Comparison of ENCODE assay signal across 8 mouse cellular contexts in genomic region chr8:71654600-71654999, GRCm38 (mm10). TPM values are rescaled to one million over a fixed set of nuclear protein-coding genes. Genes with fewer than 3 reads are reported as not detected.
DNase-seq lines count a peak whose midpoint lies in the region; ATAC-seq and TF ChIP-seq lines count a peak whose summit lies in the region.

No protein-coding gene starts in this region.

- no peak overlapping the region; the same call in 1 of the 2 replicates for H3K9ac ChIP-seq in heart, embryonic 15.5 days
- no peak overlapping the region for H3K9ac ChIP-seq in hindbrain, postnatal 0 days (replicated peaks; ENCODE audit: low read length)
- 0 out of 2 replicates have a peak overlapping the region, but pooled peaks have one; percentile 13 for H3K9ac ChIP-seq in stomach, postnatal 0 days (ENCODE audit: low read length)

- peaks cover 7% of the 10 kb centered on the region for H3K4me1 ChIP-seq in heart, embryonic 15.5 days (replicated peaks)
- H3K4me1 ChIP-seq in hindbrain, postnatal 0 days (ENCODE audit: insufficient read depth, low read length) = no peaks in the 10 kb centered on the region
- no peaks in the 10 kb centered on the region for H3K4me1 ChIP-seq in stomach, postnatal 0 days (replicated peaks; ENCODE audit: control insufficient read depth, insufficient read depth)

- H3K4me2 ChIP-seq in heart, embryonic 15.5 days = peak overlapping the region; percentile 27
- H3K4me2 ChIP-seq in hindbrain, postnatal 0 days (ENCODE audit: low read depth, low read length) = no peak overlapping the region
- H3K4me2 ChIP-seq in stomach, postnatal 0 days (replicated peaks; ENCODE audit: low read depth) = peak overlapping the region; percentile 14; the same call in 1 of the 2 replicates

- H3K27me3 ChIP-seq in heart, embryonic 15.5 days = peaks cover 85% of the 10 kb centered on the region
- peaks cover 7% of the 10 kb centered on the region for H3K27me3 ChIP-seq in hindbrain, postnatal 0 days (ENCODE audit: insufficient read depth, low read length)
- H3K27me3 ChIP-seq in stomach, postnatal 0 days (ENCODE audit: control insufficient read depth, insufficient read depth, low read length) = 0 out of 2 replicates have a peak, but pooled peaks cover 2% of the 10 kb centered on the region

- no peak for TF ChIP-seq CTCF in hindbrain, postnatal 0 days (IDR thresholded peaks at IDR 0.05; ENCODE audit: low read depth)
- no peak for TF ChIP-seq CTCF in stomach, postnatal 0 days (IDR thresholded peaks at IDR 0.05; ENCODE audit: low read depth)

- H3K36me3 ChIP-seq in heart, embryonic 15.5 days = no peaks in the 10 kb centered on the region
- H3K36me3 ChIP-seq in hindbrain, postnatal 0 days (ENCODE audit: insufficient read depth, low read length) = peaks cover 17% of the 10 kb centered on the region; the same call in 1 of the 2 replicates
- H3K36me3 ChIP-seq in stomach, postnatal 0 days (ENCODE audit: control insufficient read depth, insufficient read depth, low read length) = no peaks in the 10 kb centered on the region

- H3K9me3 ChIP-seq in heart, embryonic 15.5 days (replicated peaks) = no peaks in the 10 kb centered on the region
- H3K9me3 ChIP-seq in hindbrain, postnatal 0 days (ENCODE audit: low read length) = no peaks in the 10 kb centered on the region
- no peaks in the 10 kb centered on the region for H3K9me3 ChIP-seq in stomach, postnatal 0 days (ENCODE audit: control insufficient read depth, low read length)

- peak; percentile 16; the same call in 1 of the 2 replicates for ATAC-seq in heart, embryonic 15.5 days (replicated peaks; ENCODE audit: insufficient number of reproducible peaks, insufficient read depth, low FRiP score, low read depth)
- peak; percentile 38; the same call in 1 of the 2 replicates for ATAC-seq in hindbrain, postnatal 0 days
- ATAC-seq in stomach, postnatal 0 days (ENCODE audit: low FRiP score, low TSS enrichment) = peak; percentile 64

- DNase-seq in heart, adult 9 months (ENCODE audit: low spot score in 2 of 2) = no peak
- peak; percentile 36 for DNase-seq in embryo, embryonic 10 days (ENCODE audit: low spot score)
- no peak for DNase-seq in hindbrain, postnatal 0 days (ENCODE audit: low spot score)
- peak; percentile 41 for DNase-seq in lung, postnatal 10 days
- DNase-seq in stomach, postnatal 0 days (ENCODE audit: low spot score) = peak; percentile 86
- DNase-seq in urinary bladder, postnatal 10 days (ENCODE audit: low spot score) = no peak
- DNase-seq in cerebellum, postnatal 36 days = no peak

- WGBS in heart, embryonic 15.5 days = 2% methylated on average over 24 of the region's 24 CpGs
- 7% methylated on average over 15 of the region's 24 CpGs for WGBS in hindbrain, postnatal 0 days
- 2% methylated on average over 24 of the region's 24 CpGs for WGBS in stomach, postnatal 0 days

- H3K27ac ChIP-seq in heart, embryonic 15.5 days = no peak overlapping the region
- no peak overlapping the region for H3K27ac ChIP-seq in hindbrain, postnatal 0 days
- H3K27ac ChIP-seq in stomach, postnatal 0 days (replicated peaks) = no peak overlapping the region

- no peak for TF ChIP-seq EP300 in stomach, postnatal 0 days (optimal IDR thresholded peaks at IDR 0.05)

- H3K4me3 ChIP-seq in heart, embryonic 15.5 days = no peak overlapping the region; the same call in 1 of the 2 replicates
- no peak overlapping the region for H3K4me3 ChIP-seq in hindbrain, postnatal 0 days (ENCODE audit: low read length)
- H3K4me3 ChIP-seq in stomach, postnatal 0 days (ENCODE audit: low read depth, low read length) = no peak overlapping the region

RNA-seq across cellular contexts. Expression of gene Unc13a, which starts 17.0 kb away (rescaled TPM):
- 0.49 and 0.75 TPM in 2 replicates for polyA plus RNA-seq in heart, embryonic 15.5 days (2015; fragmentation: Nextera tagmentation; extraction: Ambion mirVana)
- total RNA-seq in hindbrain, postnatal 0 days (2014; rRNA removed) = 81.4 and 89.1 TPM in 2 replicates
- polyA plus RNA-seq in hindbrain, postnatal 0 days (2015; fragmentation: Nextera tagmentation; extraction: Ambion mirVana) = 16.8 and 16.9 TPM in 2 replicates
- polyA plus RNA-seq in stomach, postnatal 0 days (2015; fragmentation: Nextera tagmentation; extraction: Ambion mirVana) = 0.46 and 0.52 TPM in 2 replicates

RNA-seq across cellular contexts. Expression of gene Jak3, which starts 21.5 kb away (rescaled TPM):
- polyA plus RNA-seq in heart, embryonic 15.5 days (2015; fragmentation: Nextera tagmentation; extraction: Ambion mirVana) = 6.9 and 11.4 TPM in 2 replicates
- 14.8 and 15.3 TPM in 2 replicates for total RNA-seq in hindbrain, postnatal 0 days (2014; rRNA removed)
- polyA plus RNA-seq in hindbrain, postnatal 0 days (2015; fragmentation: Nextera tagmentation; extraction: Ambion mirVana) = 7.3 and 7.4 TPM in 2 replicates
- 4.6 and 5.4 TPM in 2 replicates for polyA plus RNA-seq in stomach, postnatal 0 days (2015; fragmentation: Nextera tagmentation; extraction: Ambion mirVana)

RNA-seq across cellular contexts. Expression of gene Insl3, which starts 34.4 kb away (rescaled TPM):
- polyA plus RNA-seq in heart, embryonic 15.5 days (2015; fragmentation: Nextera tagmentation; extraction: Ambion mirVana) = 1.7 and 3.8 TPM in 2 replicates
- total RNA-seq in hindbrain, postnatal 0 days (2014; rRNA removed) = not detected in 2 replicates
- polyA plus RNA-seq in hindbrain, postnatal 0 days (2015; fragmentation: Nextera tagmentation; extraction: Ambion mirVana) = 1.7 and 3.4 TPM in 2 replicates
- 1.9 and 2.6 TPM in 2 replicates for polyA plus RNA-seq in stomach, postnatal 0 days (2015; fragmentation: Nextera tagmentation; extraction: Ambion mirVana)

RNA-seq across cellular contexts. Expression of gene Colgalt1, which starts 43.8 kb away (rescaled TPM):
- polyA plus RNA-seq in heart, embryonic 15.5 days (2015; fragmentation: Nextera tagmentation; extraction: Ambion mirVana) = 50.4 and 64.5 TPM in 2 replicates
- 95.9 and 121 TPM in 2 replicates for total RNA-seq in hindbrain, postnatal 0 days (2014; rRNA removed)
- 55.3 and 56.7 TPM in 2 replicates for polyA plus RNA-seq in hindbrain, postnatal 0 days (2015; fragmentation: Nextera tagmentation; extraction: Ambion mirVana)
- polyA plus RNA-seq in stomach, postnatal 0 days (2015; fragmentation: Nextera tagmentation; extraction: Ambion mirVana) = 40.3 and 41.1 TPM in 2 replicates

RNA-seq across cellular contexts. Expression of gene B3gnt3, which starts 47.0 kb away (rescaled TPM):
- polyA plus RNA-seq in heart, embryonic 15.5 days (2015; fragmentation: Nextera tagmentation; extraction: Ambion mirVana) = 3.4 and 4.0 TPM in 2 replicates
- total RNA-seq in hindbrain, postnatal 0 days (2014; rRNA removed) = 0.42 and 0.50 TPM in 2 replicates
- polyA plus RNA-seq in hindbrain, postnatal 0 days (2015; fragmentation: Nextera tagmentation; extraction: Ambion mirVana) = 0.52 and 0.60 TPM in 2 replicates
- 35.9 and 36.9 TPM in 2 replicates for polyA plus RNA-seq in stomach, postnatal 0 days (2015; fragmentation: Nextera tagmentation; extraction: Ambion mirVana)

Comparison
In these comparisons a context has a peak if more than half of its experiments do, and no peak if none do; other contexts are left out.
1. DNase-seq: peak in embryo, embryonic 10 days (single experiment), lung, postnatal 10 days (single experiment) and stomach, postnatal 0 days (single experiment); none in heart, adult 9 months (0 of 2), hindbrain, postnatal 0 days (single experiment), urinary bladder, postnatal 10 days (single experiment) and cerebellum, postnatal 36 days (0 of 2).
2. RNA of gene Unc13a, which starts 17.0 kb away (polyA plus RNA-seq): 16.8 to 16.9 TPM in hindbrain, postnatal 0 days; 0.49 to 0.75 TPM in heart, embryonic 15.5 days and 0.46 to 0.52 TPM in stomach, postnatal 0 days; every median in the first group is over 10 times any median in the second.
3. Peak in every context shown above with its lines, with median percentiles within 50 percentile points of each other: ATAC-seq.